Mouse (Mus musculus) forebrain, embryonic 11.5 days (tissue): ENCODE results near the gene Ncf2. TPM values are rescaled to one million over a fixed set of nuclear protein-coding genes. Genes with fewer than 3 reads are reported as not detected.

Experiments
- ATAC-seq: fragments of 200-750 bp; cut with Nextera tagmentation; replicated peaks from 2 replicates; pipeline ENCODE4 v1.8.0; 2017; ENCODE audit warnings: moderate TSS enrichment; ENCODE audit not compliant: low FRiP score
- DNase-seq: peaks from one replicate; pipeline ENCODE4 v3.0.0-alpha.2; 2017; ENCODE audit warnings: low spot score
- H3K27ac ChIP-seq: fragments of 300-500 bp; sonication (generic); 2 replicates; pipeline ENCODE4 v1.5.1; 2014; ENCODE audit warnings: low read depth, low read length
- H3K27me3 ChIP-seq: fragments of 300-500 bp; sonication (generic); 2 replicates; pipeline ENCODE4 v1.6.1; 2014; ENCODE audit warnings: mild to moderate bottlenecking, low read length, mixed read lengths; ENCODE audit not compliant: control insufficient read depth, insufficient read depth
- H3K36me3 ChIP-seq: fragments of 300-500 bp; sonication (generic); 2 replicates; pipeline ENCODE4 v1.6.1; 2014; ENCODE audit warnings: mild to moderate bottlenecking, low read length, moderate library complexity, mixed read lengths; ENCODE audit not compliant: control insufficient read depth, insufficient read depth
- H3K4me1 ChIP-seq: fragments of 300-500 bp; sonication (generic); replicated peaks from 2 replicates; pipeline ENCODE4 v1.6.1; 2014; ENCODE audit warnings: low read length, mixed read lengths; ENCODE audit not compliant: control insufficient read depth, insufficient read depth
- H3K4me2 ChIP-seq: fragments of 300-500 bp; sonication (generic); 2 replicates; pipeline ENCODE4 v1.6.1; 2014; ENCODE audit warnings: low read depth, mild to moderate bottlenecking, low read length, moderate library complexity, mixed read lengths; ENCODE audit not compliant: severe bottlenecking
- H3K4me3 ChIP-seq: fragments of 300-500 bp; sonication (generic); 2 replicates; pipeline ENCODE4 v1.5.1; 2014; ENCODE audit warnings: low read depth, low read length
- H3K9ac ChIP-seq: fragments of 300-500 bp; sonication (generic); 2 replicates; pipeline ENCODE4 v1.6.1; 2014; ENCODE audit warnings: low read length
- H3K9me3 ChIP-seq: fragments of 300-500 bp; sonication (generic); 2 replicates; pipeline ENCODE4 v1.6.1; 2016; ENCODE audit warnings: low read length, mixed read lengths; ENCODE audit not compliant: control insufficient read depth
- WGBS: fragments of 180-500 bp; shearing (Covaris S2); extraction: QIAGEN DNeasy Blood & Tissue Kit; methylation state at CpG from one replicate; pipeline ENCODE4 v1.1.7; 2014; 5-methylcytosine and 5-hydroxymethylcytosine counted together
- polyA plus RNA-seq: library from polyadenylated mRNA; unstranded; fragments of >200 nt; fragmentation: Nextera tagmentation; extraction: Ambion mirVana; gene quantifications from 2 replicates; pipeline ENCODE4 v1.2.1, GENCODE M21; 2014

Ncf2 gene
- polyA plus RNA-seq, 1 experiment from 2014 or later: 2.5 TPM

DNA sequence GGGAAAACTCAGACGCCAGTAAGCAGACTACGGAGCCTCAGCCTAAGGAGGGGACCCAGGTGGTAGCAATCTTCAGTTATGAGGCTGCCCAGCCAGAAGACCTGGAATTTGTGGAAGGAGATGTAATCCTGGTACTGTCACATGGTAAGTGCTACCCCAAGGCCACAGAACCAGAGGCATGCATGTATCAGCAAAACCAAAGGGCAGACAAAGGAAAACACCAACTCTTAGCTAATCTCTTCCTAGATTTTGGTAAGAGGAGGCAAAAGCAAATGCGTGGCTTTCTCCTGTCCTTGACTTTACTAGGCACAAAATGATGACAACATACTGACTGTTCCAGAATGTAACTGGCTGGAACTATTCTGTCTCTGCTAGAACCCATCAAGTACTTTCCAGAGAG is 35.1 kb downstream of the Ncf2 start:
- Histone ChIP-seq H3K4me2 (no peak overlapping the region), H3K36me3 (peaks cover 8% of the 10 kb centered on the region), H3K4me3 (no peak overlapping the region), H3K27ac (no peak overlapping the region), H3K27me3 (no peaks in the 10 kb centered on the region), H3K9ac (no peak overlapping the region), H3K9me3 (no peaks in the 10 kb centered on the region), H3K4me1 (no peaks in the 10 kb centered on the region)
- 95% methylated on average over 3 of the region's 3 CpGs for WGBS
- ATAC-seq: no peak
- no peak for DNase-seq

DNA sequence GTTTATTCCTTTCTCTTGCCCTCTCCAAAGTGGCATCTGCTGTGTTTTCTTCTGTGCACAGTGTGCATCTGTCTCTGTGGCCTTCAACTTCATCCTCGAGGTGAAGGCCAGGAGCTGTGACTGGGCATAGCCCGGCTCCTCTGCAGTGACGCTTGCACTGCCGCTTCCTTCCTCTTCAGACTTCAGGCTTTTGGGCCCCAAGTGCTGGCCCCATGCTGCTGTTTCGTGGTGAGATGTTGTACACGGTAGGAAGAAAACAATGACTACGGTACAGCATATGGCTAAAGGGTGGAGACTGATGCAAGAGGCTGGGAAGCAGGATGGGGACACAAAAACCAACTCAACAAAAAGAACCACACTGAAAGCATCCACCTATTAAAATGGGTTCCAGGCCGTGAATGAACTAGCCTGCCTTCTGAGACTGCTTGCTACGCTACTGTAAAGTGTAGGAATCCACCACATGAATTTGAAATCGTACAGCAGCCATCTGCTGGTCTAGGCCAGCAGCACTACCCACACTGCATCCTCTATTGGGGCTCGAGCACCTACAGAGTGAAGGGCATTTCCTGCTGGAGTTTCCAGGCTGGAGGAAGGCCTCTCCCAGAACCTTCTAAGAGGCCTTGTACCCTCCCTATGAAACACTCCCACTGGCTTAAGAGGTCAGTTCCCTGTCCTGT is 38.2 kb downstream of the Ncf2 start:
- Histone ChIP-seq H3K9ac (no peak overlapping the region), H3K27ac (no peak overlapping the region), H3K4me3 (no peak overlapping the region), H3K4me2 (no peak overlapping the region), H3K27me3 (no peaks in the 10 kb centered on the region), H3K4me1 (no peaks in the 10 kb centered on the region), H3K36me3 (peaks cover 13% of the 10 kb centered on the region), H3K9me3 (no peaks in the 10 kb centered on the region)
- ATAC-seq (no peak), DNase-seq (no peak)
- 89% methylated on average over 10 of the region's 11 CpGs for WGBS

DNA sequence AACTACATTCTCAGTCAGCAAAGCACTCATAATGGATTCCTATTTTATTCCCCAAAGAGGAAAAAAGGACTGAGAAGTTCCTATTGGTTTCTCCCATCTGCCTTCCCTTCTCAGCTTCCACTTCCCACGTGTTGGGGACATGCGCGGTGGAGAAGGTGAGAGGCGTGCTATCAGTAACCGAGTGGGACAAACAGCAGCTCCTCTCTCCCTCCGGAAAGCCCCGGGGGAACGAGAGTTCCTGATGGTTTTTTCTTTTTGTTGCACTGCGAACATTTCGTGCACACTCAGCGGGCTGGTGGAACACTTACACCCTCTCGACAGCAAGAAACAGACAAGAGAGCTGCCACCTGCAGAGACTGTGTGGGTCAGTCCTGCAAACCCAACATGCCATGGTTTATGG is 38.8 kb downstream of the Ncf2 start:
- no peak overlapping the region for H3K4me2 ChIP-seq
- DNase-seq: no peak
- 93% methylated on average over 12 of the region's 12 CpGs for WGBS
- H3K9me3 ChIP-seq: no peaks in the 10 kb centered on the region
- no peak overlapping the region for H3K27ac ChIP-seq
- H3K4me3 ChIP-seq: no peak overlapping the region
- H3K9ac ChIP-seq: no peak overlapping the region
- H3K27me3 ChIP-seq: no peaks in the 10 kb centered on the region
- peaks cover 14% of the 10 kb centered on the region for H3K36me3 ChIP-seq
- no peaks in the 10 kb centered on the region for H3K4me1 ChIP-seq
- ATAC-seq: no peak

DNA sequence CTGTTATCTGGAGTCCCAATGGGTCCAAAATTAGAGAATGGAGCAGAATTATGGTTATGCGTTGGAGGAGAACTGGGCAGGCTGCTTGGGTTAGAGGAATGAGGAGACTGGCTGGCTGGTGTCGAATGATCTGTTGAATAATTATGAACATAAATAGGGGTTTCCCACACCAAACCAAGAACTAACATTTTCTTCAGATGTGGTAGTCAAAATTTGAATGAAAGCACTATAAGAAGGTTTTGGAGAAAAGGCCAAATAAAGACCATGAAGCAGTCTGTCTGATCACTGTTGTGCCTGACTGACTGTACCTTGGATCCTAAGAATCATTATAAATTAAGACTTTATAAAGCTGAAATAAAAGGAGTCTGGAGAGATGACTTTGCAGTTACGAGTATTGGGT is 40.3 kb downstream of the Ncf2 start:
- no peak for DNase-seq
- Histone ChIP-seq H3K9ac (no peak overlapping the region), H3K4me2 (no peak overlapping the region), H3K27me3 (no peaks in the 10 kb centered on the region), H3K4me1 (no peaks in the 10 kb centered on the region), H3K27ac (no peak overlapping the region), H3K4me3 (no peak overlapping the region), H3K36me3 (peaks cover 22% of the 10 kb centered on the region), H3K9me3 (no peaks in the 10 kb centered on the region)
- WGBS: 88% methylated on average over 3 of the region's 3 CpGs
- ATAC-seq: no peak

DNA sequence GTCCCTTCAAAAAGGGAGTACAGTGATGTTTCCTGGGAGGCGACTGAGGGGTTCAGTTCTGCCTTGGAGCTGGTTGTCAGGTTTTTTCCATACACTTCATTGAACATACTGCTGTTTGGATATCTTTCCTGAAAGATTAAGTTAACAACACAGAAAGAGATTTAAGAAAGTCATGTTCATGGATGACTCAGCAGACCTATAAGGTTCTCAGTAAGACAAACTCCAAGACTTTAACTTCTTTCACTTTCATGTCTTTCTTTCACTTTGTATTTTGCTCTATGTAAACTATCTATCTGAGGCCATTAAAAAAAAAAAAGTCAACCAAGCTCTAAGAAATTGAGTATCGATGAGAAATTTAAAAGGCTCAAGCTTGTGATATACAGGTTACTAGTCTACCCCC is 41.1 kb downstream of the Ncf2 start:
- H3K36me3 ChIP-seq: peaks cover 23% of the 10 kb centered on the region

DNA sequence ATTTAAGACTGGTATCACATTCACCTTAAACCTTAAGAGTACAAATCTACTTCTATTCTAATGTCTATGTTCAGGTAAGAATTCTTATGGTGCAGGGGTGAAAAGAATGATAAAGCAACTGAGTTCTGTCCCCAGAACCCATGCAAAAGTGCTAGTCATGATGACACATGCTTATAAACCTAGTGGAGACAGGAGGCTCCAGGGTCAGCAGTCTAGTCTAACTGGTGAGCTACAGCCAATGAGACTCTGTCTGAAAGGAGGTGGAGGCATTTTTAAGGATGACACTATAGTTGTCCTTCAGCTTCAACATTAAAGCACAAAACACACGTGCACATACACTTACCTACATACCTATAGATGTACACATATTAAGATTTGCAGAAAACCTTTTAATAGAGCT is 44.6 kb downstream of the Ncf2 start:
- Histone ChIP-seq H3K9me3 (no peaks in the 10 kb centered on the region), H3K4me1 (no peaks in the 10 kb centered on the region), H3K36me3 (peaks cover 26% of the 10 kb centered on the region), H3K9ac (no peak overlapping the region), H3K4me3 (no peak overlapping the region), H3K4me2 (no peak overlapping the region), H3K27me3 (no peaks in the 10 kb centered on the region), H3K27ac (no peak overlapping the region)
- no peak for DNase-seq
- 92% methylated on average over 1 of the region's 1 CpGs for WGBS
- ATAC-seq: no peak

More for the DNA sequence above, 41.1 kb downstream of the Ncf2 start:
- 100% methylated on average over 2 of the region's 2 CpGs for WGBS
- Histone ChIP-seq H3K4me1 (no peaks in the 10 kb centered on the region), H3K4me2 (no peak overlapping the region), H3K9me3 (no peaks in the 10 kb centered on the region), H3K4me3 (no peak overlapping the region), H3K9ac (no peak overlapping the region), H3K27me3 (no peaks in the 10 kb centered on the region), H3K27ac (no peak overlapping the region)
- ATAC-seq (no peak), DNase-seq (no peak)

DNA sequence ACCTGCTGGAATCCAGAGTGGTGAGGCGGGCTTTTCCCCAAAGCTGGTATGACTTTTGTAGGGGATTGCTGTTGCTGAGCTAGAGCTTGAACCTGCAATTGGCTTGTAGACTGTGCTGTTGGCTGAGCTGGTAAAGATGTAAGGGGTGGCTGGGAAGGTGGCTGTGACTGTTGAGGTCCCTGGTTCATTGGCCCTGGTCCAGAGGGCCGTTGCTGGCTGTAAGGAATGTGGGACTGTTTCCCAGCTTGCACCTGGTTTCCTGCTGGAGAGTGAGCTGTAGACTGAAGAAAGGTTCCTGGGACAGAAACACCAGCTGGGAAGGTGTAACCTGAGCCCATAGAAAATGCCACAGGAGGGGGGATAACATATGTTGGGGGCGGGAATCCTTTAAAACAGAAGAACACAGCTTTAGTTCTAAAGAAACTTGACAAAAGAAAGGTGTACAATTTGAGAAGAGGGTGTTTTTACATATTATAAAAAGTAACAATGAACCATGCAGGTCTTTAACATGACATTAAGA is 45.3 kb downstream of the Ncf2 start:
- no peak overlapping the region for H3K9ac ChIP-seq
- ATAC-seq (no peak), DNase-seq (no peak)
- H3K4me2 ChIP-seq: no peak overlapping the region
- H3K9me3 ChIP-seq: no peaks in the 10 kb centered on the region
- H3K4me3 ChIP-seq: no peak overlapping the region
- H3K36me3 ChIP-seq: peaks cover 20% of the 10 kb centered on the region
- H3K4me1 ChIP-seq: no peaks in the 10 kb centered on the region
- H3K27me3 ChIP-seq: no peaks in the 10 kb centered on the region
- 90% methylated on average over 3 of the region's 3 CpGs for WGBS
- no peak overlapping the region for H3K27ac ChIP-seq

DNA sequence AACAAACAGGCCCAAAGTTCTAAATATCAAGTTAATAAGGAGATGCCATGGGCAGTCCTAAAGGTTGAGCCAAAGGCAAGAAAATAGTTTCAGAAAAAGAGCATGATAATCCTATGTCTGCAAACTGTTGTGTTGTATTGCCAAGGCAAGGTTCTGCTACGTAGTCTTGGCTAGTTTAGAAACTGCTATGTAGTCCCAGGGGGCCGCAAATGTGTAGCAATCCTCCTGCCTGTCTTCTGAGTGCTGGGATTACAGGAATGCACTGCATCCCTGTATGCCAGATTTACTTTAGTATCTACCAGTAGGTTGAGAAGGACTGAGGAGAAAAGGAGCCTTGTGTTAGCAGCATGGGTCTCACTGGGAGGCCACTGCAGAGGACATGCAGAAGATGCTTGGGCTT is 46.9 kb downstream of the Ncf2 start:
- H3K4me2 ChIP-seq: no peak overlapping the region
- 97% methylated on average over 2 of the region's 2 CpGs for WGBS
- peaks cover 20% of the 10 kb centered on the region for H3K36me3 ChIP-seq
- no peak overlapping the region for H3K9ac ChIP-seq
- DNase-seq (no peak), ATAC-seq (no peak)
- no peaks in the 10 kb centered on the region for H3K27me3 ChIP-seq
- H3K4me1 ChIP-seq: no peaks in the 10 kb centered on the region
- no peaks in the 10 kb centered on the region for H3K9me3 ChIP-seq
- no peak overlapping the region for H3K27ac ChIP-seq
- H3K4me3 ChIP-seq: no peak overlapping the region

DNA sequence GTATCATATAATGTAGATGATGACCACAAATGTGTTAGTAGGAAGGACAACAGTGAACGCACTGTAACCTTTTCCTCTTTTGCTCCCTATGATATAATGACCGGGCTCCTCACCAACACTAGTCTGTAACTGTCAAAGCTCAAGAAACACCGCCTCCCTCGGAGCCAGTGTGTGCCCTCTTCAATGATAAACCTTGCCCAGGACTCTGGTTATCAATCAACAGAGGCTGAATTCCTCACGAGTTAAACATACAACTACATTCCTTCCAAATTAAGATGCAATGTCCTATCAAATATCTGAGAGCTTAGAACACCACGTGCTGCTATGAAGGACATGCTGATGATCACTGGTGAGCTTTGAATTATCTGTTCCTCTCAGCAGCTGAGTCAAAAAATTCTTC is 69.9 kb downstream of the Ncf2 start:
- Histone ChIP-seq H3K9me3 (no peaks in the 10 kb centered on the region), H3K9ac (no peak overlapping the region), H3K4me1 (no peaks in the 10 kb centered on the region), H3K4me2 (no peak overlapping the region), H3K27me3 (no peaks in the 10 kb centered on the region), H3K27ac (no peak overlapping the region), H3K4me3 (no peak overlapping the region), H3K36me3 (no peaks in the 10 kb centered on the region)
- WGBS: 93% methylated on average over 6 of the region's 6 CpGs
- no peak for ATAC-seq
- no peak for DNase-seq
